Mouse (Mus musculus): ENCODE data around the gene Mical3. TPM values are rescaled to one million over a fixed set of nuclear protein-coding genes. Genes with fewer than 3 reads are reported as not detected.
A peak's percentile ranks its signal among the peaks of the same experiment; 100 is the strongest.

Mical3 gene
- total and polyA plus RNA-seq, 2 experiments from 2014 or later: 30.8 to 94.8 TPM

DNA sequence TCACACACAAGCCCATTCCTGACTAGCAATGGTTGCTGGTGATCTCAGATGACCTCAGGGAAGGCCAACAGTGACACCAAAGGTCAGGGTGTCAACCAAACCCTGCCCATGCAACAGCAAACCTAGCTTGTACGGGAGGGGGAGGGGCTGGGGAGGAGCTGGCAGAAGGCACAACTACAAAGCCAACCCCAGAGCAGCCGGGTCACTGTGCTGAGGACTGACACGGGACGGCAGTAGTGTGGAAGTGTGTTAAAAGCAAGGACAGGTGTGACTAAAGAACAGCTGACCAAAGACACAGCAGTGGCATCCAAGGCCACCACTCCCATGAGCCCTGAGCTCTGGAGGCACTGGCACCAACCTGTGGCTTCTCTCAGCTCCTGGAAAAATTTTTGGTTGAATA, 93.7 kb downstream of the Mical3 start:
- Histone ChIP-seq H3K36me3 (replicated peaks; ENCODE audit: control insufficient read depth, insufficient read depth, low read length) (peaks cover 93% of the 10 kb centered on the region), H3K4me3 (ENCODE audit: low read depth, low read length) (no peak overlapping the region), H3K4me1 (ENCODE audit: control insufficient read depth, insufficient read depth) (no peaks in the 10 kb centered on the region), H3K9ac (replicated peaks; ENCODE audit: low read depth, low read length) (no peak overlapping the region), H3K4me2 (ENCODE audit: low read depth, low read length) (no peak overlapping the region), H3K27ac (ENCODE audit: low read depth) (no peak overlapping the region), H3K27me3 (ENCODE audit: control insufficient read depth, insufficient read depth, low read length) (no peaks in the 10 kb centered on the region), H3K9me3 (replicated peaks; ENCODE audit: control insufficient read depth, low read length) (no peaks in the 10 kb centered on the region)
- ATAC-seq (ENCODE audit: insufficient read depth, low read depth) (no peak), DNase-seq (ENCODE audit: low spot score) (no peak)
- 60% methylated on average over 4 of the region's 4 CpGs for WGBS
- TF ChIP-seq CTCF (IDR thresholded peaks at IDR 0.05; ENCODE audit: low read depth) (no peak), EP300 (IDR thresholded peaks at IDR 0.05; ENCODE audit: low read depth) (no peak)

DNA sequence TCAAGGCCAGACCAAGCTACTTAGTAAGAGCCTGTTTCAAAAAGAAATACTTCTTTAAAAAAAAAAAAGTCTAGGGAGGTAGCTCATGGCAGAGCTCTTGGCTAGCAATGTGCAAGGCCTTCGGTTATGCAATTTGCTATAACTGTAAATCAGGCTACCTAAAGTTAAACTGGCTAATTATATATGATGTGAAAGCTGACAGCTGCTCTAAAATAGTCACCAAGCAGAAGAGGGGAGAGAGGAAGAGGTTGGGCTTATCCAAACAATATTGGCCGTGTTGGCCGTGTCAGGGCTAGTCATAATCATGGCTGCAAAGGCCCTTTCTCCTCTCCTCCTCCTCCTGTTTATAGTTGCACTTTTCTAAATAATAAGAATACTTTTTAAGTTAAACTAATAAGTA, 94.9 kb downstream of the Mical3 start:
- Histone ChIP-seq H3K36me3 (replicated peaks; ENCODE audit: control insufficient read depth, insufficient read depth, low read length) (peaks cover 93% of the 10 kb centered on the region), H3K4me2 (ENCODE audit: low read depth, low read length) (no peak overlapping the region), H3K27ac (ENCODE audit: low read depth) (no peak overlapping the region), H3K9me3 (replicated peaks; ENCODE audit: control insufficient read depth, low read length) (no peaks in the 10 kb centered on the region), H3K4me3 (ENCODE audit: low read depth, low read length) (no peak overlapping the region), H3K4me1 (ENCODE audit: control insufficient read depth, insufficient read depth) (no peaks in the 10 kb centered on the region), H3K27me3 (ENCODE audit: control insufficient read depth, insufficient read depth, low read length) (no peaks in the 10 kb centered on the region), H3K9ac (replicated peaks; ENCODE audit: low read depth, low read length) (no peak overlapping the region)
- TF ChIP-seq EP300 (IDR thresholded peaks at IDR 0.05; ENCODE audit: low read depth) (no peak), CTCF (IDR thresholded peaks at IDR 0.05; ENCODE audit: low read depth) (no peak)
- no peak for DNase-seq (ENCODE audit: low spot score)
- 50% methylated on average over 3 of the region's 3 CpGs for WGBS
- no peak for ATAC-seq (ENCODE audit: insufficient read depth, low read depth)

- Histone ChIP-seq H3K4me1 (ENCODE audit: control insufficient read depth, insufficient read depth) (no peaks in the 10 kb centered on the region), H3K27me3 (ENCODE audit: control insufficient read depth, insufficient read depth, low read length) (no peaks in the 10 kb centered on the region), H3K4me3 (ENCODE audit: low read depth, low read length) (no peak overlapping the region), H3K9me3 (replicated peaks; ENCODE audit: control insufficient read depth, low read length) (no peaks in the 10 kb centered on the region), H3K9ac (replicated peaks; ENCODE audit: low read depth, low read length) (no peak overlapping the region), H3K27ac (ENCODE audit: low read depth) (no peak overlapping the region), H3K4me2 (ENCODE audit: low read depth, low read length) (no peak overlapping the region), H3K36me3 (replicated peaks; ENCODE audit: control insufficient read depth, insufficient read depth, low read length) (peaks cover 93% of the 10 kb centered on the region)
- TF ChIP-seq EP300 (IDR thresholded peaks at IDR 0.05; ENCODE audit: low read depth) (no peak), CTCF (IDR thresholded peaks at IDR 0.05; ENCODE audit: low read depth) (no peak)
- peak; percentile 58; the same call in 1 of the 2 replicates for ATAC-seq (ENCODE audit: insufficient read depth, low read depth)
- 35% methylated on average over 12 of the region's 12 CpGs for WGBS
- DNase-seq (ENCODE audit: low spot score): no peak
Observed at GRCm38 (mm10) chr6:121035268-121035667, 95.5 kb downstream of the Mical3 start.

GRCm38 (mm10) chr6:121033250-121033649, 97.5 kb downstream of the Mical3 start:
- ATAC-seq (ENCODE audit: insufficient read depth, low read depth): no peak
- no peaks in the 10 kb centered on the region for H3K9me3 ChIP-seq (replicated peaks; ENCODE audit: control insufficient read depth, low read length)
- no peak overlapping the region for H3K27ac ChIP-seq (ENCODE audit: low read depth)
- H3K4me2 ChIP-seq (ENCODE audit: low read depth, low read length): no peak overlapping the region
- no peaks in the 10 kb centered on the region for H3K4me1 ChIP-seq (ENCODE audit: control insufficient read depth, insufficient read depth)
- 96% methylated on average over 3 of the region's 3 CpGs for WGBS
- peaks cover 98% of the 10 kb centered on the region for H3K36me3 ChIP-seq (replicated peaks; ENCODE audit: control insufficient read depth, insufficient read depth, low read length)
- H3K4me3 ChIP-seq (ENCODE audit: low read depth, low read length): no peak overlapping the region
- H3K27me3 ChIP-seq (ENCODE audit: control insufficient read depth, insufficient read depth, low read length): no peaks in the 10 kb centered on the region
- no peak for DNase-seq (ENCODE audit: low spot score)
- H3K9ac ChIP-seq (replicated peaks; ENCODE audit: low read depth, low read length): no peak overlapping the region
- TF ChIP-seq EP300 (IDR thresholded peaks at IDR 0.05; ENCODE audit: low read depth) (no peak), CTCF (IDR thresholded peaks at IDR 0.05; ENCODE audit: low read depth) (no peak)

- ATAC-seq (ENCODE audit: insufficient read depth, low read depth) (no peak), DNase-seq (ENCODE audit: low spot score) (no peak)
- 90% methylated on average over 7 of the region's 7 CpGs for WGBS
- no peak for TF ChIP-seq EP300 (IDR thresholded peaks at IDR 0.05; ENCODE audit: low read depth)
- no peak for TF ChIP-seq CTCF (IDR thresholded peaks at IDR 0.05; ENCODE audit: low read depth)
- H3K27ac ChIP-seq (ENCODE audit: low read depth): no peak overlapping the region
- H3K27me3 ChIP-seq (ENCODE audit: control insufficient read depth, insufficient read depth, low read length): no peaks in the 10 kb centered on the region
- H3K4me2 ChIP-seq (ENCODE audit: low read depth, low read length): no peak overlapping the region
- H3K4me1 ChIP-seq (ENCODE audit: control insufficient read depth, insufficient read depth): no peaks in the 10 kb centered on the region; the same call in 1 of the 2 replicates
- H3K4me3 ChIP-seq (ENCODE audit: low read depth, low read length): no peak overlapping the region
- H3K36me3 ChIP-seq (replicated peaks; ENCODE audit: control insufficient read depth, insufficient read depth, low read length): peaks cover 91% of the 10 kb centered on the region
- H3K9me3 ChIP-seq (replicated peaks; ENCODE audit: control insufficient read depth, low read length): no peaks in the 10 kb centered on the region
- H3K9ac ChIP-seq (replicated peaks; ENCODE audit: low read depth, low read length): no peak overlapping the region
Observed at GRCm38 (mm10) chr6:121031370-121031769, 99.4 kb downstream of the Mical3 start.

DNA sequence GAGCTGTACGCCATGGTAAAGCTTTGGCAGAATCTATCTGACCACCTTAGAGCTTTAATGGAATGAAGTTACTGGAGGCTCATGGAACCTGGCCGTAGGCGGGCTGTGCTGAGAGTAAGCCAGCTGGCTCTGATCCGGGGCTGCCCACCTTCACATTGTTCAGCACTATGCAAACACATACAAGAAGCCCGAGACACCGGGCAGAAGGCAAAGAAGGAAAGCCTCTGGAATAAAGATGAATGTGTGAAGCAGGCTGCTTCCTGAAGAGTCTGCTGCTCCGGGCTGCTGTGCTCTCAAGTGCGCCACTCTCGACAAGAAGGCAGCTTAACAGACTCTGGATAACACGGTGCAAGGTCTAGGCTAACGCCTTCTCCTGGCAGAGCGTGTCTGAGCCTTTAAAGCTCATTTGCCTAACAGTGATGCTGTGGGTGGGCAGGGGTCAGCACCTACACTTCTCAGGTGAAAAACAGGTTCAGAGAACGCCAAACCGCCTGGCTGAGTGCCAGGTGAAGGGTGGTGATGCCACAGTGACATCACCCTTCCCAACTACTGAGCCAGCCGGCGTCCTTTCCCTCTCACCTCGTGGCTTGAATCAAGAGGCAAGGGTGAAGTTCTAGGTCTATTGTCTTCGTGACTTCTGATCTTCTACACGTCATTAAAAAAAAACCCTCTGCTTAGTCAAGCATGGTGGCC, 100.8 kb downstream of the Mical3 start:
- 76% methylated on average over 19 of the region's 19 CpGs for whole genome bisulfite sequencing
- Histone ChIP-seq H3K27ac (ENCODE audit: low read depth) (no peak overlapping the region), H3K4me3 (ENCODE audit: low read depth, low read length) (no peak overlapping the region), H3K4me2 (ENCODE audit: low read depth, low read length) (no peak overlapping the region), H3K36me3 (replicated peaks; ENCODE audit: control insufficient read depth, insufficient read depth, low read length) (peaks cover 86% of the 10 kb centered on the region), H3K4me1 (ENCODE audit: control insufficient read depth, insufficient read depth) (no peaks in the 10 kb centered on the region; the same call in 1 of the 2 replicates), H3K9me3 (replicated peaks; ENCODE audit: control insufficient read depth, low read length) (no peaks in the 10 kb centered on the region), H3K27me3 (ENCODE audit: control insufficient read depth, insufficient read depth, low read length) (no peaks in the 10 kb centered on the region), H3K9ac (replicated peaks; ENCODE audit: low read depth, low read length) (no peak overlapping the region)
- no peak for ATAC-seq (ENCODE audit: insufficient read depth, low read depth)
- TF ChIP-seq EP300 (IDR thresholded peaks at IDR 0.05; ENCODE audit: low read depth) (no peak), CTCF (IDR thresholded peaks at IDR 0.05; ENCODE audit: low read depth) (no peak)
- DNase-seq (ENCODE audit: low spot score): no peak

Data from heart, postnatal 0 days (tissue).